Mouse (Mus musculus) natural killer cell, adult 2 months (primary cell): ENCODE data around the gene Asprv1.

Experiments
- DNase-seq, 2 experiments: peaks; one replicate each; pipeline ENCODE4 v3.0.0; 2022; ENCODE audit warnings: low spot score in 2 of 2

Asprv1 gene

GRCm38 (mm10) chr6:86627946-86628345 lies at the start of gene Asprv1:
Asprv1 (plus strand) TSS chr6:86628164.
- DNase-seq: no peak

DNA sequence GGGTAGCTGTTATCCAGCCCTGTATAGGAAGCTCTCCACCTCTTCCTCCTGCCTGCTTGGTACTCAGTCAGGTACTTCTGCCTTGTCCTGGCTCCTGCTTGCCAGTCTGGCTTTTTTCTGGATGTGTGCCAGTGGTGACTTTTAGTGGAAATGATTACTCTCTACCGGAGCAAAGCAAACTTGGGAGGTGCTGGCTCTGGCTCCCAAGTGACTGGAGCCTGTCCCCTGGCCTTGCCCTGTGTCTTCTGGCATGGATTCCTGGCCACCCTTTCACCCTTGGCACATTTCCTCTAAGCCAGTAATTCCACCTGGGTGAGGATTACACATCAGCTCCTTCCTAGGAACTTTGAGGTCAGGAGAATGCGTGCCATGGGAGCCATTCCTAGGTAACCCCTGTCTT lies 49.6 kb upstream of the Asprv1 start:
- no peak for DNase-seq

DNA sequence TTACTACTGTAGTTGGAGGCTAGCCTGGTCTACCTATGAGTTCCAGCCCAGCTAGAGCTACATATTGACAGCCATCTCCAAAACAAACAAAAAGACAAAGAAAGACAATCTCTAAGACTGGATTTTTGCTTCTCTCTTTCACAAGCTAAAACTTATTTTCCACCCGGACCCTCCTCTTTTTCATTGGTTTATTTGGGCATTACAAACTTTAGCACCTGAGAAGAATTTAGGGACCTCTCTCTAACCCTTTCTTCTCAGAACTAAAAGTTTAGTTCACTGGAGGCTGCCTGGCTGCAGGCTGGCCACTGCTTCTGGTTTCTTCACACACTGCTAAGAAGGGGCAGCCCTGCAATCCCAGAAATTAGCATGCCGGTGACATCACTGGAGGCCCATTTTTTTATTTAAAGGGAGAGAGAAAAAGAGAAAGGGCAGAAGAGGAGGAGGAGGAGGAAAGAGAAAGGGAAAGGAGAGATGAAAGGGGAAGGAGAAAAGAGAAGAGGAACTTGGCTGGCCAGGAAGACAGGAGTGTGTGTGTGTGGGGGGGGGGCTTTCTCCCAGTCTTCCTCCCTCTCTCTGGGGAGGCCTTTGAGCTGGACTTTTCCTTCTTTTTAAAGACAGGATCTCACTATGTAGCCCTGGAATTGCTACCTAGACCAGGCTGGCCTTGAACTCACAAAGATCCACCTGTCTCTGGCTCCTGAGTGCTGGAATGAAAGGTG lies 48.7 kb upstream of the Asprv1 start:
- DNase-seq: no peak

- no peak for DNase-seq
Measured at GRCm38 (mm10) chr6:86579926-86580325, 48.0 kb upstream of the Asprv1 start.

DNA sequence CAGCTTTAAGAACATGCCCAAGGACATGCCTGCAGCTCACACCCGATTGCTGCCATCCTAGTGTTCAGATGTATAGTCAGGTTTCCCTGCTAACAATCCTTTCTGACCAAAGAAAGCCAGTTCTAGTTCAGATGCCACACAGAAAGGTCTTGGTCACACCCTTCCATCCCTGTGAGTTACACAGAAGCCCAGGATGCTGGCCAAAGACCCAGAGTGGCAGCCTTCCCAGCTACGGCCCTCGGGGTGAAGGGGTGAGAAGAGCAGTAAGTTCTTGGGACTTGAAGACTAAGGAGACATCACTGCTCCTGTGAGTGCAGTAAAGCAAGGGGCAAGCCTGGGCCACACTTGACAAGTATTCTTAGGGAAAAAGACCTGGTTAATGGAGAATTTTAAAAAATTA lies 44.8 kb upstream of the Asprv1 start:
- no peak for DNase-seq

GRCm38 (mm10) chr6:86583601-86584215 lies 44.3 kb upstream of the Asprv1 start:
- DNase-seq: no peak

DNA sequence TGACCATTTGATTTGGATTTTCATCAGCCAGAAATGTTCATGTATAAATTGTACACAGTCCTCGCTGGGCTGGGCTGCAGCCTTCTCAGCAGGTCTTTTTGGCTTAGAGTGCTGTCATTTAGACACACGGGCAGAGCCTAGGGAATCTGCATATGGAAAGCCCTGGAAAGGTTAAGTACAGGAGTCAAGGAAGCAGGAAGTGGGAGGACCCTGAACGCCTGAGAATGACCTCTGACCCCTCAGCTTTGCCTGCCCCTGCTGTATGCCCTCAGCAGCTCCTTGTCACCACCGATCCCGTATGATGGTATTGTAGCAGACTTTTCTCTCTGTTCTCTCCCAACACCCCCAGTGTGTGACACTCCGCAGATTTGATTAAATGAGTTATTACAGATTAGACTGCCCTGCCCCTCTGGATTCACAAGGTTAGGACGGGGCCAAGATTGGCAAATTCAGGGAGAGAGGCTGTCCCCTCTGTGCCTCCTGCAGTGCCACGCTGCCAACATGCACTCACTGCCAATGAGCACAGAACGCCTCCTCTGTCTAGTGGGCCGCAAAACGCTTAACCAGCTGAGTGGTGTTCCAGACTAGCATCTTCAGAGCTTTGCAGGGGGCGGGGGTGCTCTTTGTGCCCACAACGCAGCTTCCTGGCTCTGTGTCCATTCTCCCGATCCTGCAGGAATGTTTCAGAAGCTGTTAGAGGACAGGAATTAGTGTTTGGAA lies 43.5 kb upstream of the Asprv1 start:
- DNase-seq: no peak

DNA sequence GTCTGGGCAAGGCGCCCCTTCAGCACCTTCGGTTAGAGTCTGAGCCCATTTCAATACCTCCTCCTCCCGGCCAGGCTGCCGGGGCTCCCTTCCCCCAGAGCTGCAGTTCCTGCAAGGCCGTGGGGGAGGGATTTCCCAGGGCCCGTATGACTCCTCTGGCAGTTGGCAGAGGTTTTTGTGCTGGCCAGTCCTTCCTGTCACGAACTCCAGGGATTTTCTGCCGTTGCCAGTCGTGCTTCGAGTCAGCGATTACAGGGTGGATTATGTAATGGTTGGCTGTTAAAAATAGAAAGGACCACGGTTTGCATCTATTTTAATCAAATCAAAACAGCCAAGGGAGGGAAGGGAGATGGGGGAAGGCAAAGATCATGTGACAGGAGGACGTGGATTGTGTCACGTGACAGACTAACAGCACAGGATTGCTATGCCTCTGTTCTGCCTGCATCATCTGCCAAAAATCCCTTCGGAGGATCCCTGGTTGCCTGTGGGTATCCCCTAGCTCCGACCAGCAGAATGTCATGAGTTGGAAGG lies 42.8 kb upstream of the Asprv1 start:
- peak; percentile 38 to 52 for DNase-seq

GRCm38 (mm10) chr6:86586070-86586469 lies 41.9 kb upstream of the Asprv1 start:
- DNase-seq: no peak

DNA sequence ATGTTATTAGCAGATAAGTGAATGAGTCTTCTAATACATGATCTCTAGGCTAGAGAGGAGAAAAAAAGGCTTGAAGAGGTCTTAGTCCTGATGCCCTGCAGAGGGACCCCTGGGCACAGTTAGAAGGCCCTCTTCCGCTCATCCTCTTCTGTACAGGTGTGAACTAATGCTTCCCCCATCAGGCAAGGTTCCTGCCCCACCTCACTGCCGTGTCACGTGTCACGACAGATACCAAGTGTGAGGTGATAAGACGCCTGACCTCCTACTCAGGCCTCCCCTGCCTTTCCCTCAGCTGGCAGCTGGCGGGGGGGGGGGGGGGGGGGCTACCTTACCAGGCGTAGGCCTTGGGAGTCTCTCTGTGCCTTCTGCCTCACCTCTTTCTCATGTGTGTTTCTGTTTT lies 39.5 kb upstream of the Asprv1 start:
- no peak for DNase-seq

- peak; percentile 65 to 78 for DNase-seq
Measured at GRCm38 (mm10) chr6:86593146-86593897, 34.6 kb upstream of the Asprv1 start.

DNA sequence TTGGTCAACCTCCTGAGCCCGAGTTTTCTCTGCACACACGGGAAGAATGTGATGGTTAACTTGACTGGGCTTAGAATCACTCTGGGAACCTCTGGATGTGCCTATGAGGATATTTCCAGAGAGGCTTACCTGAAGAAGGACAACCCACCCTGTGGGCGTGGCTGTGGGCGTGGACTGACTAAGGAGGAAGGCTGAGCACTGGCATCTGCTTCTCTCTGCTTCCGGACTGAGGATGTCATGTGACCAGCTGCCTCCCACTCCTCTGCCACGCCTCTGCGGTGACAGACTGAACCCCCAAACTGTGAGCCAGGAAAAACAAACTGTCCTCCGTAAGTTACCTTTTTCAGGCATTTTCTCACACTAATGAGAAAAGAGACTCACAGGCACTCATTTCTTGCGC lies 33.3 kb upstream of the Asprv1 start:
- DNase-seq: no peak

- no peak for DNase-seq
Measured at GRCm38 (mm10) chr6:86595865-86596440, 32.0 kb upstream of the Asprv1 start.

DNA sequence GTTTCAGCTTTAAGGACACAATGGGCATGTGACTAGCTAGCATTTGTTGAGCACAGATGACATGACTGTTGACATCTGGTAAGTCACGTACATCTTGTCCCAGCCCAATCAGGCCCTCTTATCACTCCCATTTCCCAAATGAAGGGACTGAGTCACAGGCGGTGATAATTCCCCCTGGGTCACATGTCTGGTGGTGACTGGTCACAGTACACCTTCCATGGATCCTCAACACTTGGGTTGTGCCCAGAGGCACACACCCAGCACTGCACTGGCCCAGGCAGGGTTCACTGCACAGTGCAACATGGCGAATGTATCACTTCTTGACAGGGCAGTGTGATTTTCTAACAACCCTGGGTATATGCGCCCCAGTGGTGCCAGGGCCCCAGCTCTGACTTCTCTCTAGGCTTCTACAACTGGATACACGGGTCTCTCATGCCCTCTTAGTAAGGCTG lies 29.2 kb upstream of the Asprv1 start:
- no peak for DNase-seq

GRCm38 (mm10) chr6:86599197-86599596 lies 28.8 kb upstream of the Asprv1 start:
- DNase-seq: peak; percentile 80 to 82

DNA sequence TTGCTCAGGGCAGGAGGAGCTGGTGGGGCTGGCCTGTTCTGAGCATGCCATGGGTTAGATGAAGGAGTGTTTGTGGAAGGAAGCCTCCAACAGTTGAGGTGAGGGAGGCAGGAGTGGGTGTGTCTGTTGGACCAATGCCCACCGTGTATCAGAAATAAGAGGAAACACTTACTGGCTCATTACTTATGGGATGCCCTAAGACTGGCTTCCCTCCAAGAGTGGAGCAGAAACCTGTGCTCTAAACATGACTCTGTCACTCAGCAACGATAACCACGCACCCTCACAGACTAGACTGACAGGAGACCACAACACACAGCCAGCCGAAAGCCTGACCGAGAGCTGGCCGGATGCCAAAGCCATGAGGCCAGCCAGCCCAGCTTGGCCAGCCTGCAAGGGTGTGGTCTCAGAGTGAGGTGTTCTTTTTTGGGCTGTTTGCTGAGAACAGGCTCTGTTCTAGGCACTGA lies 28.0 kb upstream of the Asprv1 start:
- DNase-seq: peak; percentile 84 to 93

GRCm38 (mm10) chr6:86605260-86605659 lies 22.7 kb upstream of the Asprv1 start:
- DNase-seq: peak; percentile 40 to 48

GRCm38 (mm10) chr6:86606289-86606688 lies 21.7 kb upstream of the Asprv1 start:
- DNase-seq: peak; percentile 46 to 63

DNA sequence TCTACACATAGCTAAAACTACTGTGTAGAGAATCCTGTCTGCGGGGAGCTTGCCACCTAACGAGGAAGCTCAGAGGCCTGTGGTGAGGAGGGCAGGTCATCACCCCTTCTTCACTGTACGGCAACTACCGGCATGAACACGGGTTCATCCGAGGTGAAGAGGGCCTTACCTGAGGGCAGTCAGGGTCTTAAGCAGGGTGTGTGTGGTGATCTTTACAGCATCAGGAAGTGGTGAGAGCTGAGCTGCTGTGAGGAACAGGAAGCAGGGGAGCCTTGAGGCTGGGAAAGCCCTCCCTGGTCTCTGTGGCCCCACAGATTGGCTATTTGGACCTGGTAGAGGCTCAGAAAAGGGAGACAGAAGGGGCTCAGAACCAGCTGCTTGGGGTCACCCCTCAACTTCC lies 20.5 kb upstream of the Asprv1 start:
- DNase-seq: peak; percentile 75 to 88

GRCm38 (mm10) chr6:86609235-86609634 lies 18.7 kb upstream of the Asprv1 start:
- peak; percentile 74 to 88 for DNase-seq

- no peak for DNase-seq
Measured at GRCm38 (mm10) chr6:86610714-86611113, 17.2 kb upstream of the Asprv1 start.
